Mouse (Mus musculus) retina, adult 2 months (tissue): Measurements from ENCODE around the gene Tmem81.
"Not testable (repeated sequence)": the region's sequence is repeated elsewhere in the genome, so short reads cannot be mapped to it uniquely, and the experiment has no call there.

Source experiments
- DNase-seq: peaks from one replicate; pipeline ENCODE4 v3.0.0-alpha.2; 2012; ENCODE audit warnings: low read depth, low spot score

Gene Tmem81

GRCm38 (mm10) chr1:132506058-132506457 lies at the start of gene Tmem81:
TSS of gene Tmem81 (plus strand) at chr1:132506230.
- no peak for DNase-seq

- DNase-seq: no peak
Measured at GRCm38 (mm10) chr1:132464651-132465050, 41.4 kb upstream of the Tmem81 start.

GRCm38 (mm10) chr1:132468926-132469325 lies 37.1 kb upstream of the Tmem81 start:
- no peak for DNase-seq

GRCm38 (mm10) chr1:132469519-132469918 lies 36.5 kb upstream of the Tmem81 start:
- no peak for DNase-seq

- DNase-seq: not testable (repeated sequence)
Measured at GRCm38 (mm10) chr1:132470031-132470430, 36.0 kb upstream of the Tmem81 start.

- DNase-seq: no peak
Measured at GRCm38 (mm10) chr1:132471032-132471431, 35.0 kb upstream of the Tmem81 start.

GRCm38 (mm10) chr1:132471499-132471898 lies 34.5 kb upstream of the Tmem81 start:
- DNase-seq: no peak

- DNase-seq: no peak
Measured at GRCm38 (mm10) chr1:132472537-132472936, 33.5 kb upstream of the Tmem81 start.

GRCm38 (mm10) chr1:132474496-132474895 lies 31.5 kb upstream of the Tmem81 start:
- no peak for DNase-seq

GRCm38 (mm10) chr1:132476575-132476927 lies 29.5 kb upstream of the Tmem81 start:
- no peak for DNase-seq

GRCm38 (mm10) chr1:132476928-132477691 lies 28.9 kb upstream of the Tmem81 start, which contains the start of gene Rbbp5:
TSS of gene Rbbp5 (plus strand) at chr1:132477365.
- peak; percentile 91 for DNase-seq

GRCm38 (mm10) chr1:132479438-132479837 lies 26.6 kb upstream of the Tmem81 start:
- DNase-seq: no peak

GRCm38 (mm10) chr1:132481619-132482018 lies 24.4 kb upstream of the Tmem81 start:
- DNase-seq: no peak

- DNase-seq: no peak
Measured at GRCm38 (mm10) chr1:132483234-132483633, 22.8 kb upstream of the Tmem81 start.

GRCm38 (mm10) chr1:132483759-132484158 lies 22.3 kb upstream of the Tmem81 start:
- DNase-seq: no peak

- DNase-seq: no peak
Measured at GRCm38 (mm10) chr1:132500535-132500934, 5.5 kb upstream of the Tmem81 start.

GRCm38 (mm10) chr1:132505155-132505554 lies 875 bp upstream of the Tmem81 start:
- no peak for DNase-seq

- DNase-seq: no peak
Measured at GRCm38 (mm10) chr1:132506656-132507055, 626 bp downstream of the Tmem81 start.

- DNase-seq: no peak
Measured at GRCm38 (mm10) chr1:132509771-132510170, 3.7 kb downstream of the Tmem81 start.

GRCm38 (mm10) chr1:132511521-132511920 lies 5.5 kb downstream of the Tmem81 start:
- no peak for DNase-seq

- no peak for DNase-seq
Measured at GRCm38 (mm10) chr1:132512106-132512505, 6.1 kb downstream of the Tmem81 start.

- no peak for DNase-seq
Measured at GRCm38 (mm10) chr1:132515339-132515738, 9.3 kb downstream of the Tmem81 start.

- DNase-seq: no peak
Measured at GRCm38 (mm10) chr1:132516776-132517175, 10.7 kb downstream of the Tmem81 start.

GRCm38 (mm10) chr1:132518621-132519020 lies 12.6 kb downstream of the Tmem81 start:
- DNase-seq: no peak
